Mouse (Mus musculus) small intestine, adult 2 months (tissue): ENCODE measurements around the gene Mri1.

Source experiments
- CTCF ChIP-seq: fragments of 200-500 bp; IDR thresholded peaks from 2 replicates; pipeline ENCODE4 v1.5.1; 2012; ENCODE audit warnings: low read depth, mild to moderate bottlenecking, control low read depth, inconsistent platforms, low read length, moderate library complexity, mixed read lengths; ENCODE audit not compliant: insufficient replicate concordance, insufficient read length; ENCODE audit errors: extremely low read depth
- POLR2A ChIP-seq: fragments of 200-500 bp; IDR thresholded peaks from 2 replicates; pipeline ENCODE4 v1.6.1; 2012; ENCODE audit warnings: low read depth, mild to moderate bottlenecking, control low read depth, inconsistent platforms, low read length, moderate library complexity

DNA sequence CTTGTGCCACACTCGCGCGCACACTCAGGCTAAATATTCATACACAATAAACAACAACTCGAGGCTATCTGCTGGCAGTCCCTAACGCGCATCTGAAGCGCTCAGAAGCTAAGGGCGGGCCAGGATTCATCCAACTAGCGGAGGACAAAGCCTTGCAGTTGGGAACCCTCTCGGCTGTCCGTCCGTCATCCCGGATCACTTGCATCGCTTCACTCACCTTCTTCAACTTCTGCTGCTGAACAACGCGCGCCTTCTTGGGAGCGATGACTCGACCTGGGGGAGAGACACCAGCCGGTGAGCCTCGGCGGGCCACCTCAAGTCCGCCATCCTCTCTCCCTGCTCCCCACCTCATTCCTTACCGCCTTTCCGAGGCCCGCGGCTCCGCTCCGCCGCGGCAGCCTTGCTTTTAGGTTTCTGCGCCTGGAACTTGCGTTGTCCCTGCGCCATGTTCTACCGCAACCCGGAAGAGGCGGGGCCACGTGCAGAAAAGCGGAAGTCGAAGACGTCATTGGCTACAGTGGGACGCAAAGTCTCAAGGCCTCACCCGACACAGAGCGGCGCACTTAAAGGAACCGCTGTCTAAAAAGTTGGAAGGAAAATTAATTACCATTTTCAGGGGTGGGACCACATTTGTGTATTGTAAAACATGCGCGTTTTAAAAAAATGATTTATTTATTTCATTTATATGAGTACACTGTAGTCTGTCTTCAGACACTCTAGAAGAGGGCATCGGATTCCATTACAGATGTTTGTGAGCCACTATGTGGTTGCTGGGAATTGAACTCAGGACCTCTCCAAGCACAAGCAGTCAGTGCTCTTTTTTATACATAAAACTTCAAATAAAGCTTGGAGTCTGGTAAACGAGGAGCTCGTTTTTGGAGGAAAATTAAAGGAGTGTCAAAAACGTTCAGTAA lies 7.6 kb downstream of the Mri1 start, which contains the start of gene D8Ertd738e:
- TF ChIP-seq CTCF, result no peak
- peak; percentile 80; the same call in 1 of the 2 replicates for TF ChIP-seq POLR2A
